In the genomic region with DNA sequence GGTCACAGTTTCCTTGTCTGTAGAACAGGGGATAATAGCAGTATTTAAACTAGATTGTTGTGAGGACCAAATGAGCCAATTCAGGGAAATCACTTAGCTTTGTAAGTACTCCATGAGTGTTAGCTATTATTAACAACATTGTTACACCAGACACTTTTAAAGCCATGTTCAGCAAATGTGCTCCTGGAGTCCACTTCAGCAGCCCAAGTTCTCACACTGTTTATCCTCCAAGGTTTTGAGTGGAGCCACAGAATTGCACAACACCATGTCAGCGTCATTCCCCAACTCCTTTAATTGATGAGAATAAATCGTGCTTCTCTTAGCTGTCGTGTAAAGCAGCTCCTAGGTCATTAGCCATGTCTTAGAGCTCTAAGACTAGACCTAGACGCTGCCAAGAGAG, we compare ENCODE assay signal across 23 mouse cellular contexts. TPM values are rescaled to one million over a fixed set of nuclear protein-coding genes. Genes with fewer than 3 reads are reported as not detected.
DNase-seq lines count a peak whose midpoint lies in the region; ATAC-seq and TF ChIP-seq lines count a peak whose summit lies in the region.
"Had no signal": no experiment of that assay in that cellular context is flagged by ENCODE, and none has a peak within 500 bp of the region (broad histone marks: within the 10 kb centered on the region; RNA-seq: fewer than 3 reads in every experiment).

No protein-coding gene starts in this region.

- no peak overlapping the region for H3K4me3 ChIP-seq in layer of hippocampus, adult 2 months
- no peak overlapping the region for H3K4me3 ChIP-seq in heart, adult 2 months
- H3K4me3 ChIP-seq in midbrain, embryonic 11.5 days (ENCODE audit: low read depth, low read length), result no peak overlapping the region
- H3K4me3 ChIP-seq: forebrain, embryonic 12.5 days; heart, embryonic 10.5 days; hindbrain, embryonic 15.5 days; limb, embryonic 12.5 days; megakaryocyte, embryonic 14.5 days; neural tube, embryonic 12.5 days had no signal

- H3K4me1 ChIP-seq in heart, adult 2 months (ENCODE audit: control insufficient read depth, insufficient read depth, low read length), result no peaks in the 10 kb centered on the region
- H3K4me1 ChIP-seq in midbrain, embryonic 11.5 days (ENCODE audit: control insufficient read depth, insufficient read depth, low read length), result 0 out of 2 replicates have a peak, but pooled peaks cover 2% of the 10 kb centered on the region
- H3K4me1 ChIP-seq: heart, embryonic 10.5 days; hindbrain, embryonic 15.5 days; limb, embryonic 12.5 days; megakaryocyte, embryonic 14.5 days had no signal

- ATAC-seq in midbrain, embryonic 11.5 days (ENCODE audit: low FRiP score), result no peak

- no peaks in the 10 kb centered on the region for H3K79me2 ChIP-seq in heart, adult 2 months (replicated peaks; ENCODE audit: control insufficient read depth, insufficient read depth, low read length)

- DNase-seq in heart, adult 11 months, result peak; percentile 87
- DNase-seq in heart, postnatal 10 days, result no peak
- peak; percentile 67 for DNase-seq in fibroblast of lung, adult 2 months (ENCODE audit: low read depth)
- peak; percentile 55 for DNase-seq in lung, postnatal 14 days
- DNase-seq in layer of hippocampus, adult 2 months (ENCODE audit: low spot score in 2 of 2), result no peak
- DNase-seq in heart, adult 2 months, result no peak
- no peak for DNase-seq in midbrain, embryonic 11.5 days (ENCODE audit: low spot score, missing footprints)
- DNase-seq: B cell, adult 2 months; cerebellum, adult 11-12 months; cerebellum, postnatal 10 days; kidney, adult 8-10 months; kidney, postnatal 10 days; layer of hippocampus, postnatal 36 days; lung, embryonic 14.5 days; midbrain, embryonic 14.5 days; thymus, postnatal 36 days had no signal

- H3K36me3 ChIP-seq in heart, adult 2 months (ENCODE audit: control insufficient read depth, insufficient read depth, low read length), result no peaks in the 10 kb centered on the region
- no peaks in the 10 kb centered on the region for H3K36me3 ChIP-seq in midbrain, embryonic 11.5 days (ENCODE audit: control insufficient read depth, insufficient read depth, low read length)
- H3K36me3 ChIP-seq: forebrain, embryonic 12.5 days; heart, embryonic 10.5 days; hindbrain, embryonic 15.5 days; limb, embryonic 12.5 days; neural tube, embryonic 12.5 days had no signal

- H3K27ac ChIP-seq in layer of hippocampus, adult 2 months, result no peak overlapping the region
- no peak overlapping the region for H3K27ac ChIP-seq in heart, adult 2 months
- no peak overlapping the region for H3K27ac ChIP-seq in midbrain, embryonic 11.5 days (ENCODE audit: low read depth, low read length)
- H3K27ac ChIP-seq: heart, embryonic 10.5 days; hindbrain, embryonic 15.5 days; limb, embryonic 12.5 days; neural tube, embryonic 12.5 days had no signal

- no peak overlapping the region for H3K9ac ChIP-seq in heart, adult 2 months (ENCODE audit: low read depth, low read length)
- no peak overlapping the region for H3K9ac ChIP-seq in midbrain, embryonic 11.5 days (ENCODE audit: low read length)
- H3K9ac ChIP-seq: forebrain, embryonic 12.5 days; hindbrain, embryonic 15.5 days; limb, embryonic 12.5 days; lung, embryonic 14.5 days; neural tube, embryonic 12.5 days had no signal

- no peak for TF ChIP-seq POLR2A in heart, adult 2 months (IDR thresholded peaks at IDR 0.05; ENCODE audit: insufficient read depth, low read depth, low read length)

- H3K4me2 ChIP-seq in midbrain, embryonic 11.5 days, result no peak overlapping the region
- H3K4me2 ChIP-seq: forebrain, embryonic 12.5 days; hindbrain, embryonic 15.5 days; limb, embryonic 12.5 days; liver, embryonic 11.5 days; lung, embryonic 14.5 days; neural tube, embryonic 12.5 days had no signal

- no peak for TF ChIP-seq CTCF in layer of hippocampus, adult 2 months (conservative IDR thresholded peaks at IDR 0.05)
- no peak for TF ChIP-seq CTCF in heart, adult 2 months (IDR thresholded peaks at IDR 0.05)

- H3K9me3 ChIP-seq in midbrain, embryonic 11.5 days (ENCODE audit: control insufficient read depth, low read length), result no peaks in the 10 kb centered on the region
- H3K9me3 ChIP-seq: forebrain, embryonic 12.5 days; heart, embryonic 10.5 days; hindbrain, embryonic 15.5 days; limb, embryonic 12.5 days; neural tube, embryonic 12.5 days had no signal

- H3K27me3 ChIP-seq in heart, adult 2 months (ENCODE audit: control insufficient read depth, insufficient read depth, low read length), result no peaks in the 10 kb centered on the region
- no peaks in the 10 kb centered on the region for H3K27me3 ChIP-seq in midbrain, embryonic 11.5 days (ENCODE audit: control insufficient read depth, insufficient read depth, low read length)
- H3K27me3 ChIP-seq: forebrain, embryonic 12.5 days; hindbrain, embryonic 15.5 days; limb, embryonic 12.5 days; neural tube, embryonic 12.5 days had no signal

- WGBS in heart, adult 2 months, result 76% methylated on average over 4 of the region's 4 CpGs
- 79% methylated on average over 4 of the region's 4 CpGs for WGBS in midbrain, embryonic 11.5 days

- no peak for TF ChIP-seq EP300 in heart, adult 2 months (IDR thresholded peaks at IDR 0.05; ENCODE audit: insufficient read depth, low read depth, low read length)

- intact Hi-C loops in heart, postnatal 10 days (cut with DNase I), result no loop called here
- intact Hi-C loops in heart, adult 2 months (cut with DNase I), result no loop called here

RNA-seq across cellular contexts. Expression of a gene that starts 8.9 kb away (rescaled TPM):
- 10 to 100 TPM; 39.2 to 39.3 TPM for total RNA-seq in heart, postnatal 10 days (2021)
- total RNA-seq in layer of hippocampus, adult 2 months (2021), result 100 to 1,000 TPM; 104 to 117 TPM
- total RNA-seq in heart, adult 2 months (2021), result 10 to 100 TPM; 26.6 to 27.9 TPM
- polyA plus RNA-seq in heart, adult 2 months (2012; rRNA removed), result 9.0 and 12.7 TPM in 2 replicates
- polyA plus RNA-seq in midbrain, embryonic 11.5 days (2014; fragmentation: Nextera tagmentation; extraction: Ambion mirVana), result 13.5 and 16.3 TPM in 2 replicates

Comparison
In these comparisons a context has a peak if more than half of its experiments do, and no peak if none do; other contexts are left out.
1. DNase-seq: peak in heart, adult 11 months (single experiment), fibroblast of lung, adult 2 months (single experiment) and lung, postnatal 14 days (single experiment); none in heart, postnatal 10 days (0 of 2), layer of hippocampus, adult 2 months (0 of 2), heart, adult 2 months (0 of 2) and midbrain, embryonic 11.5 days (single experiment).